ENCODE assay signal across 8 mouse cellular contexts in genomic region chr19:44655719-44656118, GRCm38 (mm10).
DNase-seq lines count a peak whose midpoint lies in the region; ATAC-seq and TF ChIP-seq lines count a peak whose summit lies in the region.

No protein-coding gene starts in this region.

- TF ChIP-seq POLR2A in CH12.LX (IDR thresholded peaks at IDR 0.05; ENCODE audit: low read depth, low read length), result no peak

- H3K9ac ChIP-seq in intestine, embryonic 14.5 days (ENCODE audit: low read length), result no peak overlapping the region
- no peak overlapping the region for H3K9ac ChIP-seq in intestine, embryonic 15.5 days
- H3K9ac ChIP-seq in CH12.LX (ENCODE audit: insufficient read depth, low read depth), result no peak overlapping the region
- H3K9ac ChIP-seq in forebrain, embryonic 14.5 days (ENCODE audit: low read length), result no peak overlapping the region

- no peak for ATAC-seq in intestine, embryonic 14.5 days (replicated peaks; ENCODE audit: low FRiP score, low TSS enrichment, low read depth)
- ATAC-seq in intestine, embryonic 15.5 days, result no peak
- peak; percentile 46; the same call in 1 of the 2 replicates for ATAC-seq in forebrain, embryonic 14.5 days

- H3K36me3 ChIP-seq in intestine, embryonic 14.5 days (ENCODE audit: control insufficient read depth, insufficient read depth, low read length), result no peaks in the 10 kb centered on the region
- no peaks in the 10 kb centered on the region for H3K36me3 ChIP-seq in intestine, embryonic 15.5 days
- H3K36me3 ChIP-seq in CH12.LX (replicated peaks in 1 of 2; ENCODE audit: control insufficient read depth in 1 of 2, insufficient read depth in 1 of 2, low read length in 1 of 2), result no peaks in the 10 kb centered on the region
- no peaks in the 10 kb centered on the region for H3K36me3 ChIP-seq in forebrain, embryonic 14.5 days (ENCODE audit: control insufficient read depth, insufficient read depth, low read length)

- TF ChIP-seq CTCF in CH12.LX (conservative IDR thresholded peaks at IDR 0.05 in 1 of 2, IDR thresholded peaks at IDR 0.05 in 1 of 2; ENCODE audit: low read depth in 2 of 2, low read length in 2 of 2), result peak in 1 of 2 experiments; percentile 84; a peak in 3 of 4 replicates

- peaks cover 52% of the 10 kb centered on the region for H3K27me3 ChIP-seq in intestine, embryonic 14.5 days (replicated peaks; ENCODE audit: control insufficient read depth, insufficient read depth, low read length)
- peaks cover 48% of the 10 kb centered on the region for H3K27me3 ChIP-seq in intestine, embryonic 15.5 days (replicated peaks)
- peaks cover 82% of the 10 kb centered on the region for H3K27me3 ChIP-seq in CH12.LX (replicated peaks)
- H3K27me3 ChIP-seq in forebrain, embryonic 14.5 days (replicated peaks; ENCODE audit: control insufficient read depth, insufficient read depth, low read length), result peaks cover 27% of the 10 kb centered on the region; the same call in 1 of the 2 replicates

- no peaks in the 10 kb centered on the region for H3K9me3 ChIP-seq in intestine, embryonic 14.5 days (ENCODE audit: control insufficient read depth, low read length)
- H3K9me3 ChIP-seq in intestine, embryonic 15.5 days, result no peaks in the 10 kb centered on the region
- H3K9me3 ChIP-seq in CH12.LX (replicated peaks; ENCODE audit: low read length), result no peaks in the 10 kb centered on the region
- no peaks in the 10 kb centered on the region for H3K9me3 ChIP-seq in forebrain, embryonic 14.5 days (replicated peaks; ENCODE audit: control insufficient read depth, low read length)

- H3K79me2 ChIP-seq in CH12.LX (replicated peaks; ENCODE audit: control insufficient read depth, extremely low read depth, insufficient read depth, poor library complexity, severe bottlenecking), result no peaks in the 10 kb centered on the region

- H3K4me2 ChIP-seq in intestine, embryonic 14.5 days (ENCODE audit: low read length), result no peak overlapping the region
- no peak overlapping the region for H3K4me2 ChIP-seq in intestine, embryonic 15.5 days (replicated peaks)
- 0 out of 2 replicates have a peak overlapping the region, but pooled peaks have one; percentile 15 for H3K4me2 ChIP-seq in CH12.LX (ENCODE audit: insufficient read depth, low read depth, poor library complexity, severe bottlenecking)
- H3K4me2 ChIP-seq in forebrain, embryonic 14.5 days (ENCODE audit: low read length), result no peak overlapping the region

- no peak overlapping the region for H3K4me3 ChIP-seq in intestine, embryonic 14.5 days (ENCODE audit: low read depth, low read length)
- no peak overlapping the region for H3K4me3 ChIP-seq in intestine, embryonic 15.5 days (replicated peaks)
- H3K4me3 ChIP-seq in CH12.LX (replicated peaks in 1 of 3; ENCODE audit: low read depth in 2 of 3, low read length in 2 of 3, poor library complexity in 1 of 3), result no peak overlapping the region
- no peak overlapping the region for H3K4me3 ChIP-seq in forebrain, embryonic 14.5 days (ENCODE audit: low read depth, low read length)

- TF ChIP-seq RAD21 in CH12.LX (IDR thresholded peaks at IDR 0.05; ENCODE audit: low read depth, low read length), result peak; percentile 47

- 3% methylated on average over 6 of the region's 6 CpGs for WGBS in intestine, embryonic 14.5 days
- 6% methylated on average over 6 of the region's 6 CpGs for WGBS in intestine, embryonic 15.5 days
- 1% methylated on average over 6 of the region's 6 CpGs for WGBS in forebrain, embryonic 14.5 days

- H3K4me1 ChIP-seq in intestine, embryonic 14.5 days (replicated peaks; ENCODE audit: control insufficient read depth, insufficient read depth, low read length), result no peaks in the 10 kb centered on the region
- H3K4me1 ChIP-seq in intestine, embryonic 15.5 days (replicated peaks), result no peaks in the 10 kb centered on the region
- H3K4me1 ChIP-seq in CH12.LX (ENCODE audit: control insufficient read depth in 1 of 2, insufficient read depth in 2 of 2), result no peaks in the 10 kb centered on the region
- H3K4me1 ChIP-seq in forebrain, embryonic 14.5 days (ENCODE audit: control insufficient read depth, insufficient read depth, low read length), result no peaks in the 10 kb centered on the region

- H3K27ac ChIP-seq in intestine, embryonic 14.5 days (ENCODE audit: low read depth), result no peak overlapping the region
- no peak overlapping the region for H3K27ac ChIP-seq in intestine, embryonic 15.5 days
- H3K27ac ChIP-seq in CH12.LX (ENCODE audit: insufficient read depth, low read depth), result no peak overlapping the region
- no peak overlapping the region for H3K27ac ChIP-seq in forebrain, embryonic 14.5 days (ENCODE audit: low read depth, low read length)

- no peak for TF ChIP-seq EP300 in CH12.LX (IDR thresholded peaks at IDR 0.05; ENCODE audit: low read length)

- dilution Hi-C loops in CH12.LX (cut with MboI; ENCODE audit: extremely low pct_ligation_motif_present, extremely low pct_unique_long_range_greater_than_20kb, low sequenced_read_pairs), result no loop called here

- peak; percentile 76 for DNase-seq in intestine, embryonic 14.5 days (ENCODE audit: low spot score)
- DNase-seq in CH12.LX (ENCODE audit: extremely low read depth), result peak; percentile 46
- DNase-seq in brain, adult 2 months (ENCODE audit: low read depth, low spot score), result peak; percentile 32
- peak; percentile 59 for DNase-seq in forebrain, embryonic 14.5 days (ENCODE audit: low spot score)
- DNase-seq in kidney, postnatal 10 days, result peak; percentile 82
- peak; percentile 41 for DNase-seq in ovary, postnatal 14 days (ENCODE audit: low spot score)
- DNase-seq in right cerebral cortex, postnatal 25 days, result no peak

- in situ Hi-C loops in CH12.LX (cut with MboI; ENCODE audit: low pct_ligation_motif_present, low pct_unique_long_range_greater_than_20kb, low sequenced_read_pairs), result no loop called here

TF ChIP-seq in CH12.LX, 34 proteins besides CTCF, POLR2A, EP300 and RAD21:
- TF ChIP-seq SMC3 (IDR thresholded peaks at IDR 0.05; ENCODE audit: low read depth, low read length) (peak; percentile 75), GABPA (IDR thresholded peaks at IDR 0.05; ENCODE audit: insufficient replicate concordance, low read depth, low read length) (no peak)
